Mouse (Mus musculus) CH12.LX (cell line): ENCODE results near the gene Tigit. TPM values are rescaled to one million over a fixed set of nuclear protein-coding genes. Genes with fewer than 3 reads are reported as not detected.

ENCODE experiments used
- DNase-seq: peaks from one replicate; pipeline ENCODE4 v3.0.0-alpha.2; 2013; ENCODE audit errors: extremely low read depth
- H3K27ac ChIP-seq: 2 replicates; pipeline ENCODE4 v1.5.1; 2012; ENCODE audit warnings: low read depth, mild to moderate bottlenecking, control low read depth, moderate library complexity; ENCODE audit not compliant: insufficient read depth
- H3K27me3 ChIP-seq: replicated peaks from 2 replicates; pipeline ENCODE3; 2012; ENCODE audit warnings: inconsistent platforms
- H3K36me3 ChIP-seq, 2 experiments: replicated peaks in 1 of 2; 2 replicates each; pipeline versions ENCODE3 to v1.6.1; 2012; ENCODE audit warnings: inconsistent platforms in 1 of 2, low read length in 1 of 2, mild to moderate bottlenecking in 1 of 2, mixed read lengths in 1 of 2, moderate library complexity in 1 of 2; ENCODE audit not compliant: control insufficient read depth in 1 of 2, insufficient read depth in 1 of 2
- H3K4me1 ChIP-seq, 2 experiments: 2 replicates each; pipeline ENCODE4 v1.6.1; 2012; ENCODE audit warnings: inconsistent platforms in 1 of 2, moderate library complexity in 1 of 2; ENCODE audit not compliant: insufficient read depth in 2 of 2, control insufficient read depth in 1 of 2
- H3K4me2 ChIP-seq: 2 replicates; pipeline ENCODE4 v1.6.1; 2012; ENCODE audit warnings: low read depth, mild to moderate bottlenecking, control low read depth; ENCODE audit not compliant: poor library complexity, insufficient read depth, severe bottlenecking
- H3K4me3 ChIP-seq, 3 experiments: fragments of 150-350 bp in 1 of 3; sonication (generic) in 1 of 3; replicated peaks in 1 of 3; 2 replicates each; pipeline versions ENCODE3 to v1.5.1; 2011 to 2012; ENCODE audit warnings: low read depth in 2 of 3, low read length in 2 of 3, mild to moderate bottlenecking in 2 of 3, moderate library complexity in 2 of 3, control low read depth in 1 of 3, improper control_type of control experiment in 1 of 3, inconsistent platforms in 1 of 3, mixed read lengths in 1 of 3; ENCODE audit not compliant: poor library complexity in 1 of 3
- H3K79me2 ChIP-seq: replicated peaks from 2 replicates; pipeline ENCODE4 v1.6.1; 2012; ENCODE audit warnings: mild to moderate bottlenecking, moderate library complexity; ENCODE audit not compliant: control insufficient read depth, poor library complexity, insufficient read depth, severe bottlenecking; ENCODE audit errors: extremely low read depth
- H3K9ac ChIP-seq: 2 replicates; pipeline ENCODE4 v1.6.1; 2012; ENCODE audit warnings: low read depth, mild to moderate bottlenecking, control low read depth, moderate library complexity; ENCODE audit not compliant: insufficient read depth
- H3K9me3 ChIP-seq: replicated peaks from 2 replicates; pipeline ENCODE3; 2012; ENCODE audit warnings: low read length, inconsistent platforms, mixed read lengths
- BHLHE40 ChIP-seq: IDR thresholded peaks from 2 replicates; pipeline ENCODE4 v1.6.1; 2011; ENCODE audit warnings: mild to moderate bottlenecking, low read depth, low read length, improper control_type of control experiment
- CHD1 ChIP-seq: IDR thresholded peaks from 2 replicates; pipeline ENCODE4 v1.6.1; 2012; ENCODE audit warnings: low read depth, low read length, improper control_type of control experiment, inconsistent platforms
- CHD2 ChIP-seq: IDR thresholded peaks from 2 replicates; pipeline ENCODE4 v1.6.1; 2011; ENCODE audit warnings: low read length, improper control_type of control experiment
- CTCF ChIP-seq, 2 experiments: IDR thresholded peaks in 1 of 2; conservative IDR thresholded peaks in 1 of 2; 2 replicates each; pipeline ENCODE4 v1.5.1; 2011 to 2012; ENCODE audit warnings: low read depth in 2 of 2, low read length in 2 of 2, improper control_type of control experiment in 1 of 2, inconsistent platforms in 1 of 2, mild to moderate bottlenecking in 1 of 2, moderate library complexity in 1 of 2
- E2F4 ChIP-seq: IDR thresholded peaks from 2 replicates; pipeline ENCODE4 v1.6.1; 2011; ENCODE audit warnings: low read depth, low read length, improper control_type of control experiment; ENCODE audit not compliant: insufficient replicate concordance
- ELF1 ChIP-seq: IDR thresholded peaks from 2 replicates; pipeline ENCODE4 v1.6.1; 2014; ENCODE audit warnings: low read depth, mild to moderate bottlenecking, inconsistent platforms, low read length, improper control_type of control experiment
- EP300 ChIP-seq: IDR thresholded peaks from 2 replicates; pipeline ENCODE4 v1.6.1; 2011; ENCODE audit warnings: low read length, improper control_type of control experiment
- ETS1 ChIP-seq: conservative IDR thresholded peaks from 2 replicates; pipeline ENCODE4 v1.6.1; 2012; ENCODE audit warnings: low read depth, mild to moderate bottlenecking, inconsistent platforms, low read length, improper control_type of control experiment, moderate library complexity
- GABPA ChIP-seq: IDR thresholded peaks from 2 replicates; pipeline ENCODE4 v1.6.1; 2012; ENCODE audit warnings: low read depth, low read length, improper control_type of control experiment, inconsistent platforms; ENCODE audit not compliant: insufficient replicate concordance
- HCFC1 ChIP-seq: IDR thresholded peaks from 2 replicates; pipeline ENCODE4 v1.6.1; 2012; ENCODE audit warnings: low read depth, mild to moderate bottlenecking, inconsistent platforms, low read length, improper control_type of control experiment
- IRF4 ChIP-seq: IDR thresholded peaks from 2 replicates; pipeline ENCODE4 v1.6.1; 2014; ENCODE audit warnings: low read depth, mild to moderate bottlenecking, inconsistent platforms, low read length, improper control_type of control experiment
- JUN ChIP-seq: IDR thresholded peaks from 2 replicates; pipeline ENCODE4 v1.6.1; 2011; ENCODE audit warnings: low read depth, mild to moderate bottlenecking, low read length, improper control_type of control experiment, moderate library complexity; ENCODE audit not compliant: insufficient read depth
- JUND ChIP-seq: conservative IDR thresholded peaks from 2 replicates; pipeline ENCODE4 v1.6.1; 2011; ENCODE audit warnings: low read depth, low read length, improper control_type of control experiment
- KAT2A ChIP-seq: IDR thresholded peaks from 2 replicates; pipeline ENCODE4 v1.6.1; 2012; ENCODE audit warnings: low read length, improper control_type of control experiment, inconsistent platforms; ENCODE audit not compliant: insufficient replicate concordance
- MAFK ChIP-seq: IDR thresholded peaks from 2 replicates; pipeline ENCODE4 v1.6.1; 2011; ENCODE audit warnings: low read length, improper control_type of control experiment; ENCODE audit not compliant: insufficient replicate concordance
- MAX ChIP-seq: IDR thresholded peaks from 2 replicates; pipeline ENCODE4 v1.6.1; 2011; ENCODE audit warnings: low read length, improper control_type of control experiment
- MAZ ChIP-seq: IDR thresholded peaks from 2 replicates; pipeline ENCODE4 v1.6.1; 2012; ENCODE audit warnings: low read depth, mild to moderate bottlenecking, inconsistent platforms, low read length, improper control_type of control experiment, moderate library complexity
- MEF2A ChIP-seq: IDR thresholded peaks from 2 replicates; pipeline ENCODE4 v1.6.1; 2014; ENCODE audit warnings: low read depth, mild to moderate bottlenecking, inconsistent platforms, low read length, improper control_type of control experiment, borderline replicate concordance
- MXI1 ChIP-seq: IDR thresholded peaks from 2 replicates; pipeline ENCODE4 v1.6.1; 2011; ENCODE audit warnings: mild to moderate bottlenecking, low read depth, low read length, improper control_type of control experiment
- MYC ChIP-seq: IDR thresholded peaks from 2 replicates; pipeline ENCODE4 v1.6.1; 2011; ENCODE audit warnings: low read depth, mild to moderate bottlenecking, improper control_type of control experiment, low read length
- NELFE ChIP-seq: IDR thresholded peaks from 2 replicates; pipeline ENCODE4 v1.6.1; 2011; ENCODE audit warnings: low read depth, low read length, improper control_type of control experiment
- NRF1 ChIP-seq: IDR thresholded peaks from 2 replicates; pipeline ENCODE4 v1.6.1; 2014; ENCODE audit warnings: low read depth, mild to moderate bottlenecking, inconsistent platforms, low read length, improper control_type of control experiment, moderate library complexity
- PAX5 ChIP-seq: IDR thresholded peaks from 2 replicates; pipeline ENCODE4 v1.6.1; 2012; ENCODE audit warnings: low read length, inconsistent platforms, mixed read lengths
- POLR2A ChIP-seq: IDR thresholded peaks from 2 replicates; pipeline ENCODE4 v1.6.1; 2011; ENCODE audit warnings: low read depth, mild to moderate bottlenecking, improper control_type of control experiment, low read length
- POLR2AphosphoS2 ChIP-seq: IDR thresholded peaks from 2 replicates; pipeline ENCODE4 v1.6.1; 2011; ENCODE audit warnings: low read depth, low read length, improper control_type of control experiment
- RAD21 ChIP-seq: IDR thresholded peaks from 2 replicates; pipeline ENCODE4 v1.6.1; 2011; ENCODE audit warnings: low read depth, mild to moderate bottlenecking, low read length, improper control_type of control experiment, moderate library complexity
- RCOR1 ChIP-seq: conservative IDR thresholded peaks from 2 replicates; pipeline ENCODE4 v1.6.1; 2012; ENCODE audit warnings: low read depth, mild to moderate bottlenecking, inconsistent platforms, low read length, improper control_type of control experiment
- SIN3A ChIP-seq: IDR thresholded peaks from 2 replicates; pipeline ENCODE4 v1.6.1; 2012; ENCODE audit warnings: low read length, improper control_type of control experiment, inconsistent platforms
- SMC3 ChIP-seq: IDR thresholded peaks from 2 replicates; pipeline ENCODE4 v1.6.1; 2011; ENCODE audit warnings: low read depth, low read length, improper control_type of control experiment
- TBP ChIP-seq: conservative IDR thresholded peaks from 2 replicates; pipeline ENCODE4 v1.6.1; 2011; ENCODE audit warnings: low read depth, low read length, improper control_type of control experiment
- TCF12 ChIP-seq: IDR thresholded peaks from 2 replicates; pipeline ENCODE4 v1.6.1; 2014; ENCODE audit warnings: low read depth, mild to moderate bottlenecking, inconsistent platforms, low read length, improper control_type of control experiment
- UBTF ChIP-seq: IDR thresholded peaks from 2 replicates; pipeline ENCODE4 v1.6.1; 2012; ENCODE audit warnings: low read depth, mild to moderate bottlenecking, inconsistent platforms, low read length, improper control_type of control experiment, moderate library complexity
- USF1 ChIP-seq: IDR thresholded peaks from 2 replicates; pipeline ENCODE4 v1.6.1; 2014; ENCODE audit warnings: low read depth, mild to moderate bottlenecking, inconsistent platforms, low read length, improper control_type of control experiment
- USF2 ChIP-seq: conservative IDR thresholded peaks from 2 replicates; pipeline ENCODE4 v1.6.1; 2011; ENCODE audit warnings: low read depth, low read length, improper control_type of control experiment
- ZC3H11A ChIP-seq: IDR thresholded peaks from 2 replicates; pipeline ENCODE4 v1.6.1; 2012; ENCODE audit warnings: low read depth, mild to moderate bottlenecking, inconsistent platforms, low read length, improper control_type of control experiment
- ZKSCAN1 ChIP-seq: IDR thresholded peaks from 2 replicates; pipeline ENCODE4 v1.6.1; 2012; ENCODE audit warnings: low read depth, inconsistent platforms, low read length, improper control_type of control experiment, borderline replicate concordance
- ZMIZ1 ChIP-seq: IDR thresholded peaks from 2 replicates; pipeline ENCODE4 v1.6.1; 2012; ENCODE audit warnings: low read depth, mild to moderate bottlenecking, inconsistent platforms, low read length, improper control_type of control experiment
- ZNF384 ChIP-seq: IDR thresholded peaks from 2 replicates; pipeline ENCODE4 v1.6.1; 2012; ENCODE audit warnings: low read depth, low read length, improper control_type of control experiment, inconsistent platforms
- dilution Hi-C: fragments of 300-500 bp; cut with MboI; formaldehyde crosslinking; loops from 2 replicates; pipeline ENCODE4 v1.14.3; 2020; ENCODE audit warnings: low sequenced_read_pairs; ENCODE audit not compliant: extremely low pct_unique_long_range_greater_than_20kb, extremely low pct_ligation_motif_present
- in situ Hi-C: fragments of 300-500 bp; cut with MboI; formaldehyde crosslinking; loops from 3 replicates; pipeline ENCODE4 v1.14.3; 2019; ENCODE audit warnings: low sequenced_read_pairs, low pct_ligation_motif_present, low pct_unique_long_range_greater_than_20kb, mixed read lengths
- polyA plus RNA-seq: library from polyadenylated mRNA; unstranded; fragments of >175 nt; gene quantifications from 2 replicates; pipeline ENCODE4 v1.2.1, GENCODE M21; 2012; ENCODE audit warnings: low read depth; ENCODE audit not compliant: insufficient read length
- total RNA-seq, 2 experiments: library from RNA; depleted of rRNA; stranded (reverse); fragments of 300-350 nt in 1 of 2; fragments of >200 nt in 1 of 2; gene quantifications; 2 replicates each; pipeline ENCODE4 v1.2.3; 2012 to 2014

Tigit gene
- total RNA-seq (2012; rRNA removed) (59.3 and 67.2 TPM in 2 replicates), total RNA-seq (2014; rRNA removed) (13.6 and 17.5 TPM in 2 replicates), polyA plus RNA-seq (54.5 and 55.4 TPM in 2 replicates)

DNA sequence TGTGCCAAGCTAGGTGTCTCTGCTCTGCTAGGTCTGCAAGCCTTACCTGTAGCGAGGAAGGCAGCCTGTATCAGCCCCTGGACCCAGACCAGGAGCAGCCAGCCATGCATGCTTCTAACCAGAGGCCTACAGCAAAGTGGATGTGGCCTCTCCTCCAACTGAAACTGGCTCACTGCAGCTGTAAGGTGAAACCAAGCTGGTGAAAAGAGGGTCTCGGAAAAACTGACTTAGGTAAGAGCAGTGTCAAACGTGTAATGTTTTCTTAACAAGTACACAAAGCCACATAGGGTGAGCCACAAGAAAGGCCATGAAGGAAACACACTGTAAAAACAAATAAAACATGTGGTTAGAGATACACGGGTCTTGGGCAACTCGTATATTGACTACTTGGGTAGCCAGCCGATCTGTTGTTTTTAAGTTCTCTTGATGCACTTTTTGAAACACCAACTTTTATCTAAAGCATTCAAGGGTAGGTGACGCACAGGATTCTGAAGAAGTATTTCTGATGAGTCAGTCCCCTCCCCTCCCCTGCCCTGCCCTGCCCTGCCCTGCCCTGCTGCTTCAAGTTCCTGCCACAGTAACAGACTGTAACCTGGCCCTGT, at the start of gene Tigit:
TSS of gene Tigit (minus strand) at position 169 of the 602 bp plus-strand sequence.
- H3K4me2 ChIP-seq: peak within 1 kb of the TSS; percentile 86
- H3K36me3 ChIP-seq: peaks cover 9 to 15% of the 10 kb centered on the region in 2 experiments
- dilution Hi-C loops: no loop called here

DNA sequence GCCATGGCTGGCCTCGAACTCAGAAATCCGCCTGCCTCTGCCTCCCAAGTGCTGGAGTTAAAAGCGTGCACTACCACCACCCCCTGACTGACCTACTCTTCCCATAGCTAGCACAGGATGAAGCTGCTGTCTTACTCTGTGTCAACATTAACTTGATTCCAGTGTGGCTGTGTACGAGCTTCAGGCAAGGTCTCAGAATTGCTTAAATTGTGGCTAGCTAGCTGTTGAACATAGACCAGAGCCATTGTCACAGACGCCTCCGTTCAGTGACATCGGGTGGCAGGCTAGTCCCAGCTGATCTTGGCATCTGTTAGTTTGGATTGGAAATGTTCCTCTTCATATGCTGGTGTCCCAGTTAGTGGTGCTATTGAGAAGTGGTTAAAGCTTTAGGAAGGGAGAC, 47.4 kb upstream of the Tigit start:
- H3K79me2 ChIP-seq: no peaks in the 10 kb centered on the region
- dilution Hi-C loops: no loop called here
- no peak overlapping the region for H3K27ac ChIP-seq
- H3K4me1 ChIP-seq: peaks cover 4 to 24% of the 10 kb centered on the region in 2 experiments
- H3K9ac ChIP-seq: no peak overlapping the region
- H3K36me3 ChIP-seq: no peaks in the 10 kb centered on the region
- no peaks in the 10 kb centered on the region for H3K9me3 ChIP-seq
- no peak overlapping the region for H3K4me3 ChIP-seq
- TF ChIP-seq SIN3A: no peak
- 0 out of 4 replicates have a peak, but pooled peaks of 1 of the 2 experiments have one; percentile 5 for TF ChIP-seq CTCF (conservative IDR thresholded peaks at IDR 0.05 in 1 of 2, IDR thresholded peaks at IDR 0.05 in 1 of 2; ENCODE audit: low read depth in 2 of 2, low read length in 2 of 2)
- no peak for TF ChIP-seq SMC3
- no peak for TF ChIP-seq IRF4
- no peak for DNase-seq
- no peak overlapping the region for H3K4me2 ChIP-seq
- in situ Hi-C loops: no loop called here
- H3K27me3 ChIP-seq: no peaks in the 10 kb centered on the region

More for the DNA sequence above, at the start of gene Tigit:
- TF ChIP-seq NELFE (peak; percentile 38; the same call in 1 of the 2 replicates), IRF4 (no peak; the same call in 1 of the 2 replicates), GABPA (no peak), RCOR1 (no peak), UBTF (0 out of 2 replicates have a peak, but pooled peaks have one; percentile 73), JUN (peak; percentile 86), ETS1 (peak; percentile 82), KAT2A (no peak), ZMIZ1 (no peak), USF1 (no peak), MEF2A (peak; percentile 9; the same call in 1 of the 2 replicates), ZC3H11A (no peak), POLR2A (peak; percentile 79), POLR2AphosphoS2 (peak; percentile 62; the same call in 1 of the 2 replicates), TBP (peak; percentile 60; the same call in 1 of the 2 replicates), MAZ (no peak), MXI1 (no peak), ZNF384 (no peak), PAX5 (no peak), SMC3 (no peak), CHD2 (no peak), MAFK (peak; percentile 65; the same call in 1 of the 2 replicates), MYC (peak; percentile 81; the same call in 1 of the 2 replicates), MAX (peak; percentile 76), BHLHE40 (peak; percentile 59), ELF1 (no peak; the same call in 1 of the 2 replicates), ZKSCAN1 (no peak), HCFC1 (no peak; the same call in 1 of the 2 replicates), CHD1 (no peak), SIN3A (peak; percentile 67; the same call in 1 of the 2 replicates), CTCF (conservative IDR thresholded peaks at IDR 0.05 in 1 of 2, IDR thresholded peaks at IDR 0.05 in 1 of 2; ENCODE audit: low read depth in 2 of 2, low read length in 2 of 2) (no peak), E2F4 (no peak), RAD21 (no peak; the same call in 1 of the 2 replicates), EP300 (peak; percentile 61), USF2 (no peak), NRF1 (no peak), JUND (peak; percentile 80), TCF12 (0 out of 2 replicates have a peak, but pooled peaks have one; percentile 44)
- TF ChIP-seq, all 38 proteins: peak for 16
- H3K9ac ChIP-seq: peak within 1 kb of the TSS; percentile 95
- in situ Hi-C loops: loop anchor here (5.0 kb wide), 1 partner anchor 33 kb away; no protein-coding TSS in a partner anchor
- peaks cover 23% of the 10 kb centered on the region for H3K79me2 ChIP-seq
- peaks cover 48 to 90% of the 10 kb centered on the region in 2 experiments for H3K4me1 ChIP-seq
- no peaks in the 10 kb centered on the region for H3K27me3 ChIP-seq
- H3K9me3 ChIP-seq: peaks cover 8% of the 10 kb centered on the region
- DNase-seq: peak; percentile 73
- H3K4me3 ChIP-seq: peak within 1 kb of the TSS; percentile 23 to 60 (median 52)
- H3K27ac ChIP-seq: peak within 1 kb of the TSS; percentile 98
